In the genomic region with DNA sequence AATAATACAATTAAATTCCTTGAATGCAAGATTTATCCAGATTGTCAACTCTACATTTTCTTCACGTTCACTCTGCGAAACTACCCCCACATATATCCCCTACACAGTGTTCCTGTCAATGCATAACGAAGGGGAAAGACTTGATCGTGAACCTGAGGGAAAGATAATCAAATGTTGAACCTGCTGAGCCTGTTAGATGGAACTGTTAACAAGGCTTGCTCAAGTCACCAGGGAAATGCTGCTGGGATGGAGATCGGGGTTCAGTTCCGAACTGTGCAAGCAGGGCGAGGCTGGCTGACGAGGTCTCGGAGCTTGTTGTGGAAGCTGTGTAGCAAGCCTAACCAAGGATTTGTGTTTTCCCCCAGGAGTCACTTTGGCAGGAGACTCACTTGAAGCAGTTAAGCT, we compare ENCODE assay signal across 9 mouse cellular contexts.
DNase-seq lines count a peak whose midpoint lies in the region; ATAC-seq and TF ChIP-seq lines count a peak whose summit lies in the region.
"Had no signal": no experiment of that assay in that cellular context is flagged by ENCODE, and none has a peak within 500 bp of the region (broad histone marks: within the 10 kb centered on the region; RNA-seq: fewer than 3 reads in every experiment).

No protein-coding gene starts in this region.

- no peak overlapping the region for H3K9ac ChIP-seq in kidney, embryonic 15.5 days
- H3K9ac ChIP-seq in forebrain, postnatal 0 days = peak overlapping the region; percentile 58
- no peak overlapping the region for H3K9ac ChIP-seq in hindbrain, embryonic 15.5 days
- peak overlapping the region; percentile 27; the same call in 1 of the 2 replicates for H3K9ac ChIP-seq in midbrain, embryonic 14.5 days (replicated peaks; ENCODE audit: low read length)
- no peak overlapping the region for H3K9ac ChIP-seq in intestine, postnatal 0 days (ENCODE audit: low read depth, low read length)
- H3K9ac ChIP-seq: liver, embryonic 13.5 days had no signal

- no peak for DNase-seq in kidney, postnatal 14 days
- peak; percentile 62 for DNase-seq in forebrain, postnatal 0 days
- peak; percentile 58 for DNase-seq in midbrain, embryonic 14.5 days
- no peak for DNase-seq in c-Kit-positive CD71-positive TER-119-positive erythroid progenitor cells, embryonic 14.5 days (ENCODE audit: low spot score)
- no peak for DNase-seq in adrenal gland, postnatal 4 days (ENCODE audit: low spot score in 2 of 2)
- DNase-seq: liver, embryonic 13.5 days had no signal

- no peak overlapping the region for H3K27ac ChIP-seq in kidney, embryonic 15.5 days
- H3K27ac ChIP-seq in forebrain, postnatal 0 days (ENCODE audit: low read depth, low read length) = peak overlapping the region; percentile 35; the same call in 1 of the 2 replicates
- H3K27ac ChIP-seq in hindbrain, embryonic 15.5 days (replicated peaks) = no peak overlapping the region
- peak overlapping the region; percentile 76 for H3K27ac ChIP-seq in midbrain, embryonic 14.5 days (replicated peaks; ENCODE audit: low read depth, low read length)
- no peak overlapping the region for H3K27ac ChIP-seq in intestine, postnatal 0 days (ENCODE audit: low read depth, low read length)
- H3K27ac ChIP-seq: liver, embryonic 13.5 days had no signal

- H3K27me3 ChIP-seq in kidney, embryonic 15.5 days = no peaks in the 10 kb centered on the region
- no peaks in the 10 kb centered on the region for H3K27me3 ChIP-seq in forebrain, postnatal 0 days (ENCODE audit: insufficient read depth, low read length)
- H3K27me3 ChIP-seq in hindbrain, embryonic 15.5 days = no peaks in the 10 kb centered on the region
- no peaks in the 10 kb centered on the region for H3K27me3 ChIP-seq in midbrain, embryonic 14.5 days (ENCODE audit: control insufficient read depth, insufficient read depth, low read length)
- H3K27me3 ChIP-seq in intestine, postnatal 0 days (replicated peaks; ENCODE audit: control insufficient read depth, insufficient read depth, low read length) = no peaks in the 10 kb centered on the region
- H3K27me3 ChIP-seq: liver, embryonic 13.5 days had no signal

- ATAC-seq in kidney, embryonic 15.5 days (replicated peaks; ENCODE audit: low FRiP score) = no peak
- ATAC-seq in forebrain, postnatal 0 days = peak; percentile 61
- no peak for ATAC-seq in hindbrain, embryonic 15.5 days (ENCODE audit: low FRiP score, low read depth)
- peak; percentile 57 for ATAC-seq in midbrain, embryonic 14.5 days (ENCODE audit: low FRiP score, low TSS enrichment)
- ATAC-seq in intestine, postnatal 0 days = no peak

- H3K4me3 ChIP-seq in kidney, embryonic 15.5 days (replicated peaks) = no peak overlapping the region
- peak overlapping the region; percentile 42 for H3K4me3 ChIP-seq in forebrain, postnatal 0 days (ENCODE audit: low read depth, low read length)
- peak overlapping the region; percentile 18 for H3K4me3 ChIP-seq in hindbrain, embryonic 15.5 days
- peak overlapping the region; percentile 20 for H3K4me3 ChIP-seq in midbrain, embryonic 14.5 days (replicated peaks; ENCODE audit: low read depth, low read length)
- H3K4me3 ChIP-seq in intestine, postnatal 0 days (ENCODE audit: low read depth, low read length) = no peak overlapping the region
- H3K4me3 ChIP-seq: liver, embryonic 13.5 days had no signal

- peak overlapping the region; percentile 18; the same call in 1 of the 2 replicates for H3K4me2 ChIP-seq in kidney, embryonic 15.5 days
- peak overlapping the region; percentile 58 for H3K4me2 ChIP-seq in forebrain, postnatal 0 days (ENCODE audit: low read depth)
- H3K4me2 ChIP-seq in hindbrain, embryonic 15.5 days = peak overlapping the region; percentile 45
- H3K4me2 ChIP-seq in midbrain, embryonic 14.5 days (ENCODE audit: low read length) = peak overlapping the region; percentile 49
- H3K4me2 ChIP-seq in intestine, postnatal 0 days (replicated peaks; ENCODE audit: low read depth) = no peak overlapping the region
- H3K4me2 ChIP-seq: liver, embryonic 13.5 days had no signal

- H3K9me3 ChIP-seq in kidney, embryonic 15.5 days (replicated peaks) = no peaks in the 10 kb centered on the region
- no peaks in the 10 kb centered on the region for H3K9me3 ChIP-seq in forebrain, postnatal 0 days (ENCODE audit: low read length)
- no peaks in the 10 kb centered on the region for H3K9me3 ChIP-seq in hindbrain, embryonic 15.5 days
- no peaks in the 10 kb centered on the region for H3K9me3 ChIP-seq in midbrain, embryonic 14.5 days (ENCODE audit: control insufficient read depth, low read length)
- no peaks in the 10 kb centered on the region for H3K9me3 ChIP-seq in intestine, postnatal 0 days (ENCODE audit: control insufficient read depth)
- H3K9me3 ChIP-seq: liver, embryonic 13.5 days had no signal

- WGBS in kidney, embryonic 15.5 days = 75% methylated on average over 9 of the region's 9 CpGs
- WGBS in forebrain, postnatal 0 days = 23% methylated on average over 9 of the region's 9 CpGs
- 60% methylated on average over 9 of the region's 9 CpGs for WGBS in hindbrain, embryonic 15.5 days
- WGBS in midbrain, embryonic 14.5 days = 54% methylated on average over 9 of the region's 9 CpGs
- 78% methylated on average over 9 of the region's 9 CpGs for WGBS in intestine, postnatal 0 days

- H3K36me3 ChIP-seq in kidney, embryonic 15.5 days = no peaks in the 10 kb centered on the region
- H3K36me3 ChIP-seq in forebrain, postnatal 0 days (ENCODE audit: insufficient read depth) = no peaks in the 10 kb centered on the region
- H3K36me3 ChIP-seq in hindbrain, embryonic 15.5 days = no peaks in the 10 kb centered on the region
- H3K36me3 ChIP-seq in midbrain, embryonic 14.5 days (ENCODE audit: control insufficient read depth, insufficient read depth, low read length) = no peaks in the 10 kb centered on the region
- no peaks in the 10 kb centered on the region for H3K36me3 ChIP-seq in intestine, postnatal 0 days (ENCODE audit: control insufficient read depth, insufficient read depth)
- H3K36me3 ChIP-seq: liver, embryonic 13.5 days had no signal

- no peak for TF ChIP-seq CTCF in forebrain, postnatal 0 days (IDR thresholded peaks at IDR 0.05; ENCODE audit: low read depth)
- no peak for TF ChIP-seq CTCF in intestine, postnatal 0 days (IDR thresholded peaks at IDR 0.05; ENCODE audit: low read depth)

- H3K4me1 ChIP-seq in kidney, embryonic 15.5 days = no peaks in the 10 kb centered on the region
- no peaks in the 10 kb centered on the region for H3K4me1 ChIP-seq in forebrain, postnatal 0 days (ENCODE audit: insufficient read depth)
- H3K4me1 ChIP-seq in hindbrain, embryonic 15.5 days (replicated peaks) = no peaks in the 10 kb centered on the region
- H3K4me1 ChIP-seq in midbrain, embryonic 14.5 days (ENCODE audit: control insufficient read depth, insufficient read depth, low read length) = no peaks in the 10 kb centered on the region
- H3K4me1 ChIP-seq in intestine, postnatal 0 days (replicated peaks; ENCODE audit: control insufficient read depth, insufficient read depth, low read length) = no peaks in the 10 kb centered on the region
- H3K4me1 ChIP-seq: liver, embryonic 13.5 days had no signal

Comparison
In these comparisons a context has a peak if more than half of its experiments do, and no peak if none do; other contexts are left out.
1. ATAC-seq: peak in forebrain, postnatal 0 days (single experiment) and midbrain, embryonic 14.5 days (single experiment); none in kidney, embryonic 15.5 days (single experiment), hindbrain, embryonic 15.5 days (single experiment) and intestine, postnatal 0 days (single experiment).
2. H3K27ac ChIP-seq: peak in forebrain, postnatal 0 days (single experiment) and midbrain, embryonic 14.5 days (single experiment); none in kidney, embryonic 15.5 days (single experiment), hindbrain, embryonic 15.5 days (single experiment) and intestine, postnatal 0 days (single experiment).
3. H3K4me3 ChIP-seq: peak in forebrain, postnatal 0 days (single experiment), hindbrain, embryonic 15.5 days (single experiment) and midbrain, embryonic 14.5 days (single experiment); none in kidney, embryonic 15.5 days (single experiment) and intestine, postnatal 0 days (single experiment).
4. H3K9ac ChIP-seq: peak in forebrain, postnatal 0 days (single experiment) and midbrain, embryonic 14.5 days (single experiment); none in kidney, embryonic 15.5 days (single experiment), hindbrain, embryonic 15.5 days (single experiment) and intestine, postnatal 0 days (single experiment).
5. DNase-seq: peak in forebrain, postnatal 0 days (single experiment) and midbrain, embryonic 14.5 days (single experiment); none in kidney, postnatal 14 days (single experiment), c-Kit-positive CD71-positive TER-119-positive erythroid progenitor cells, embryonic 14.5 days (single experiment) and adrenal gland, postnatal 4 days (0 of 2).